Mouse (Mus musculus) ES-Bruce4 (cell line): ENCODE measurements around the gene Slc22a3.

ENCODE experiments used
- EP300 ChIP-seq: IDR thresholded peaks from 2 replicates; pipeline ENCODE4 v1.6.1; 2011; ENCODE audit warnings: low read depth, low read length; ENCODE audit not compliant: insufficient read depth
- POLR2A ChIP-seq: IDR thresholded peaks from one replicate; pipeline ENCODE4 v1.8.1; 2011; ENCODE audit warnings: low read length; ENCODE audit not compliant: insufficient read depth

- TF ChIP-seq EP300, result no peak
- TF ChIP-seq POLR2A, result no peak
These were observed 92.3 kb downstream of the Slc22a3 start for GRCm38 (mm10) chr17:12415031-12415735.
